Mouse (Mus musculus) right cerebral cortex, postnatal 25 days (tissue): ENCODE results near the gene Olfr1248.
"Not testable (repeated sequence)": the region's sequence is repeated elsewhere in the genome, so short reads cannot be mapped to it uniquely, and the experiment has no call there.

Source experiments
- DNase-seq: peaks from one replicate; pipeline ENCODE4 v3.0.0; 2022

Gene Olfr1248

GRCm38 (mm10) chr2:89618145-89618544 lies at the start of gene Olfr1248:
Gene Olfr1248 (minus strand): TSS chr2:89618245.
- DNase-seq = not testable (repeated sequence)

- DNase-seq = no peak
These were observed 43.3 kb upstream of the Olfr1248 start, which contains the start of gene Olfr1250 for GRCm38 (mm10) chr2:89661367-89661766. Gene Olfr1250 (minus strand): TSS chr2:89661467.

- no peak for DNase-seq
These were observed 16.8 kb upstream of the Olfr1248 start, which contains the start of gene Olfr1249 for GRCm38 (mm10) chr2:89634883-89635282. Gene Olfr1249 (minus strand): TSS chr2:89634983.

GRCm38 (mm10) chr2:89614030-89614429 lies 4.0 kb downstream of the Olfr1248 start, which contains the start of gene Olfr1247:
Gene Olfr1247 (minus strand): TSS chr2:89614130.
- no peak for DNase-seq

GRCm38 (mm10) chr2:89593057-89593456 lies 25.0 kb downstream of the Olfr1248 start, which contains the start of gene Olfr1246:
Gene Olfr1246 (minus strand): TSS chr2:89593157.
- no peak for DNase-seq

GRCm38 (mm10) chr2:89578347-89578746 lies 39.7 kb downstream of the Olfr1248 start, which contains the start of gene Olfr1245:
Gene Olfr1245 (minus strand): TSS chr2:89578447.
- no peak for DNase-seq
